Mouse (Mus musculus) heart, adult 2 months (tissue): ENCODE measurements around the gene Spns2.

Source experiments
- CTCF ChIP-seq: fragments of 200-600 bp; IDR thresholded peaks from 2 replicates; pipeline ENCODE4 v1.8.1; 2022; ENCODE audit warnings: antibody characterized with exemption, mild to moderate bottlenecking, moderate library complexity
- EP300 ChIP-seq: fragments of 200-500 bp; IDR thresholded peaks from 2 replicates; pipeline ENCODE4 v1.6.1; 2011; ENCODE audit warnings: low read depth, low read length, control low read depth; ENCODE audit not compliant: insufficient read depth
- POLR2A ChIP-seq: fragments of 200-500 bp; IDR thresholded peaks from 2 replicates; pipeline ENCODE4 v1.6.1; 2011; ENCODE audit warnings: mild to moderate bottlenecking, low read depth, low read length, control low read depth; ENCODE audit not compliant: insufficient read depth

- TF ChIP-seq CTCF (no peak), POLR2A (no peak), EP300 (no peak)
Measured at GRCm38 (mm10) chr11:72455694-72456093, 34.0 kb downstream of the Spns2 start.
